Mouse (Mus musculus) gastrocnemius, adult 2 months (tissue): Measurements from ENCODE around the gene Ucn2. TPM values are rescaled to one million over a fixed set of nuclear protein-coding genes. Genes with fewer than 3 reads are reported as not detected.

ENCODE experiments used
- DNase-seq: peaks from one replicate; pipeline ENCODE4 v3.0.0; 2022
- H3K27ac ChIP-seq: fragments of 200-600 bp; 2 replicates; pipeline ENCODE4 v1.8.1; 2022; ENCODE audit warnings: mild to moderate bottlenecking
- H3K4me3 ChIP-seq: fragments of 200-600 bp; 2 replicates; pipeline ENCODE4 v1.8.1; 2022; ENCODE audit warnings: mild to moderate bottlenecking, moderate library complexity
- CTCF ChIP-seq: fragments of 200-600 bp; IDR thresholded peaks from 2 replicates; pipeline ENCODE4 v1.8.1; 2022; ENCODE audit warnings: antibody characterized with exemption, mild to moderate bottlenecking, moderate library complexity
- intact Hi-C: fragments of 180-260 bp; cut with DNase I; formaldehyde crosslinking; loops from one replicate; pipeline ENCODE4 v1.15.1; 2025
- total RNA-seq, 2 experiments: library from RNA; stranded (reverse); gene quantifications; 2 replicates each; pipeline ENCODE4 v1.2.3; 2021

Ucn2 gene
- total RNA-seq, 2 experiments from 2014 or later = 0.47 to 1.1 TPM

- intact Hi-C loops = no loop called here
- TF ChIP-seq CTCF = no peak
- Histone ChIP-seq H3K27ac (peak overlapping the region; percentile 31; the same call in 1 of the 2 replicates), H3K4me3 (no peak overlapping the region)
- DNase-seq = no peak
Observed at GRCm38 (mm10) chr9:108998287-108999166, 12.7 kb downstream of the Ucn2 start.

- DNase-seq = peak; percentile 21
- Histone ChIP-seq H3K4me3 (no peak overlapping the region), H3K27ac (0 out of 2 replicates have a peak overlapping the region, but pooled peaks have one; percentile 5)
- intact Hi-C loops = no loop called here
- no peak for TF ChIP-seq CTCF
Observed at GRCm38 (mm10) chr9:108999167-108999526, 13.3 kb downstream of the Ucn2 start.

- Histone ChIP-seq H3K4me3 (no peak overlapping the region), H3K27ac (no peak overlapping the region)
- peak; percentile 71 for DNase-seq
- intact Hi-C loops = loop anchor here (5.0 kb wide), 1 partner anchor 37 kb away; the partner anchor contains the start of gene Shisa5
- TF ChIP-seq CTCF = no peak; the same call in 1 of the 2 replicates
Observed at GRCm38 (mm10) chr9:109000726-109001125, 14.9 kb downstream of the Ucn2 start.

- intact Hi-C loops = loop anchor here (1.0 to 5.0 kb wide), 3 partner anchors 34 to 119 kb away; partner anchors contain the start of genes Shisa5 and Trex1
- peak; percentile 89 for TF ChIP-seq CTCF
- no peak overlapping the region for H3K4me3 ChIP-seq
- no peak overlapping the region for H3K27ac ChIP-seq
- peak; percentile 53 for DNase-seq
Observed at GRCm38 (mm10) chr9:109003201-109003600, 17.4 kb downstream of the Ucn2 start.

- Histone ChIP-seq H3K4me3 (peak overlapping the region; percentile 73), H3K27ac (peak overlapping the region; percentile 94)
- intact Hi-C loops = no loop called here
- TF ChIP-seq CTCF = no peak
- peak; percentile 71 for DNase-seq
Observed at GRCm38 (mm10) chr9:109007025-109007780, 21.4 kb downstream of the Ucn2 start.

GRCm38 (mm10) chr9:109008081-109008480, 22.3 kb downstream of the Ucn2 start:
- TF ChIP-seq CTCF = no peak
- peak; percentile 54 for DNase-seq
- intact Hi-C loops = no loop called here
- H3K4me3 ChIP-seq = peak overlapping the region; percentile 73
- peak overlapping the region; percentile 94 for H3K27ac ChIP-seq

GRCm38 (mm10) chr9:109008994-109009635, 23.3 kb downstream of the Ucn2 start:
- no peak for TF ChIP-seq CTCF
- peak overlapping the region; percentile 73 for H3K4me3 ChIP-seq
- intact Hi-C loops = no loop called here
- peak overlapping the region; percentile 94 for H3K27ac ChIP-seq
- DNase-seq = peak; percentile 53

- peak; percentile 91 for DNase-seq
- TF ChIP-seq CTCF = no peak
- Histone ChIP-seq H3K4me3 (peak overlapping the region; percentile 73), H3K27ac (peak overlapping the region; percentile 94)
- intact Hi-C loops = no loop called here
Observed at GRCm38 (mm10) chr9:109009636-109010315, 24.0 kb downstream of the Ucn2 start.

GRCm38 (mm10) chr9:109010316-109010690, 24.5 kb downstream of the Ucn2 start:
- TF ChIP-seq CTCF = no peak
- DNase-seq = peak; percentile 75
- peak overlapping the region; percentile 73 for H3K4me3 ChIP-seq
- H3K27ac ChIP-seq = peak overlapping the region; percentile 94
- intact Hi-C loops = no loop called here

- DNase-seq = peak; percentile 28
- Histone ChIP-seq H3K4me3 (no peak overlapping the region), H3K27ac (no peak overlapping the region)
- no peak for TF ChIP-seq CTCF
- intact Hi-C loops = no loop called here
Observed at GRCm38 (mm10) chr9:109015397-109015796, 29.6 kb downstream of the Ucn2 start.

GRCm38 (mm10) chr9:109016973-109017604, 31.3 kb downstream of the Ucn2 start:
- Histone ChIP-seq H3K4me3 (peak overlapping the region; percentile 26), H3K27ac (no peak overlapping the region)
- intact Hi-C loops = no loop called here
- TF ChIP-seq CTCF = no peak
- peak; percentile 16 for DNase-seq
